Mouse (Mus musculus) heart, embryonic 12.5 days (tissue): ENCODE measurements around the gene Olfr360. TPM values are rescaled to one million over a fixed set of nuclear protein-coding genes. Genes with fewer than 3 reads are reported as not detected.
"Not testable (repeated sequence)": the region's sequence is repeated elsewhere in the genome, so short reads cannot be mapped to it uniquely, and the experiment has no call there.

Experiments
- ATAC-seq: fragments of 200-750 bp; cut with Nextera tagmentation; 2 replicates; pipeline ENCODE4 v1.8.0; 2017; ENCODE audit warnings: moderate TSS enrichment, moderate library complexity; ENCODE audit not compliant: insufficient number of reproducible peaks, low FRiP score
- H3K27ac ChIP-seq: fragments of 300-500 bp; sonication (generic); 2 replicates; pipeline ENCODE4 v1.5.1; 2016; ENCODE audit warnings: mild to moderate bottlenecking, moderate library complexity; ENCODE audit not compliant: poor library complexity, severe bottlenecking
- H3K27me3 ChIP-seq: fragments of 300-500 bp; sonication (generic); replicated peaks from 2 replicates; pipeline ENCODE4 v1.6.1; 2016; ENCODE audit warnings: mild to moderate bottlenecking, moderate library complexity
- H3K36me3 ChIP-seq: fragments of 300-500 bp; sonication (generic); 2 replicates; pipeline ENCODE4 v1.6.1; 2016; ENCODE audit warnings: mild to moderate bottlenecking, moderate library complexity
- H3K4me1 ChIP-seq: fragments of 300-500 bp; sonication (generic); replicated peaks from 2 replicates; pipeline ENCODE4 v1.6.1; 2016; ENCODE audit warnings: mild to moderate bottlenecking
- H3K4me2 ChIP-seq: fragments of 300-500 bp; sonication (generic); 2 replicates; pipeline ENCODE4 v1.6.1; 2016; ENCODE audit warnings: mild to moderate bottlenecking, moderate library complexity
- H3K4me3 ChIP-seq: fragments of 300-500 bp; sonication (generic); 2 replicates; pipeline ENCODE4 v1.5.1; 2016; ENCODE audit warnings: mild to moderate bottlenecking
- H3K9ac ChIP-seq: fragments of 300-500 bp; sonication (generic); 2 replicates; pipeline ENCODE4 v1.6.1; 2016; ENCODE audit warnings: mild to moderate bottlenecking, moderate library complexity
- H3K9me3 ChIP-seq: fragments of 300-500 bp; sonication (generic); replicated peaks from 2 replicates; pipeline ENCODE4 v1.6.1; 2016; ENCODE audit warnings: mild to moderate bottlenecking, moderate library complexity
- WGBS: fragments of 180-500 bp; shearing (Covaris S2); methylation state at CpG from one replicate; pipeline ENCODE4 v1.1.7; 2016; 5-methylcytosine and 5-hydroxymethylcytosine counted together
- polyA plus RNA-seq: library from polyadenylated mRNA; unstranded; fragments of >200 nt; fragmentation: Nextera tagmentation; extraction: Ambion mirVana; gene quantifications from 2 replicates; pipeline ENCODE4 v1.2.1, GENCODE M21; 2016

The Olfr360 gene
- not detected in 2 replicates for polyA plus RNA-seq

- H3K27ac ChIP-seq = no peak within 1 kb of the TSS
- H3K36me3 ChIP-seq = no peaks in the 10 kb centered on the region
- H3K4me1 ChIP-seq = no peaks in the 10 kb centered on the region
- H3K9me3 ChIP-seq = peaks cover 4% of the 10 kb centered on the region; the same call in 1 of the 2 replicates
- ATAC-seq = no peak
- no peak within 1 kb of the TSS for H3K4me2 ChIP-seq
- H3K9ac ChIP-seq = no peak within 1 kb of the TSS
- no peak within 1 kb of the TSS for H3K4me3 ChIP-seq
- no peaks in the 10 kb centered on the region for H3K27me3 ChIP-seq
Measured at GRCm38 (mm10) chr2:37065446-37065845, at the start of gene Olfr360. Gene Olfr360 (plus strand): TSS chr2:37065746.

- H3K27ac ChIP-seq, H3K4me3 ChIP-seq, ATAC-seq, H3K4me1 ChIP-seq, H3K4me2 ChIP-seq, H3K27me3 ChIP-seq, H3K36me3 ChIP-seq, H3K9ac ChIP-seq: not testable (repeated sequence)
- H3K9me3 ChIP-seq = peaks cover 14% of the 10 kb centered on the region; the same call in 1 of the 2 replicates
- WGBS = 46% methylated on average over 1 of the region's 1 CpGs
Measured at GRCm38 (mm10) chr2:37089190-37089589, 23.6 kb downstream of the Olfr360 start, which contains the start of gene Olfr361. Gene Olfr361 (minus strand): TSS chr2:37089290.

GRCm38 (mm10) chr2:37117810-37118209 lies 52.3 kb downstream of the Olfr360 start, which contains the start of gene Olfr362:
Gene Olfr362 (minus strand): TSS chr2:37117910.
- no peak for ATAC-seq
- no peaks in the 10 kb centered on the region for H3K4me1 ChIP-seq
- 68% methylated on average over 1 of the region's 1 CpGs for WGBS
- H3K4me3 ChIP-seq = no peak within 1 kb of the TSS
- no peak within 1 kb of the TSS for H3K9ac ChIP-seq
- H3K27me3 ChIP-seq = no peaks in the 10 kb centered on the region
- no peak within 1 kb of the TSS for H3K4me2 ChIP-seq
- H3K9me3 ChIP-seq = peaks cover 17% of the 10 kb centered on the region
- no peaks in the 10 kb centered on the region for H3K36me3 ChIP-seq
- no peak within 1 kb of the TSS for H3K27ac ChIP-seq

Other genes with a start within 250 kb of the Olfr360 start
- not detected in 2 replicates for gene Olfr3, start 248.7 kb upstream of the Olfr360 start, polyA plus RNA-seq
- gene Olfr350, start 219.4 kb upstream of the Olfr360 start, polyA plus RNA-seq = not detected in 2 replicates
- not detected in 2 replicates for gene Olfr351, start 203.1 kb upstream of the Olfr360 start, polyA plus RNA-seq
- not detected in 2 replicates for gene Olfr352, start 197.3 kb upstream of the Olfr360 start, polyA plus RNA-seq
- gene Olfr353, start 172.8 kb upstream of the Olfr360 start, polyA plus RNA-seq = not detected in 2 replicates
- gene Olfr354, start 160.1 kb upstream of the Olfr360 start, polyA plus RNA-seq = not detected in 2 replicates
- gene Olfr355, start 136.8 kb upstream of the Olfr360 start, polyA plus RNA-seq = not detected in 2 replicates
- not detected in 2 replicates for gene Olfr356, start 128.6 kb upstream of the Olfr360 start, polyA plus RNA-seq
- gene Olfr357, start 71.9 kb upstream of the Olfr360 start, polyA plus RNA-seq = not detected in 2 replicates
- not detected in 2 replicates for gene Olfr358, start 56.4 kb upstream of the Olfr360 start, polyA plus RNA-seq
- gene Olfr361, start 23.5 kb downstream of the Olfr360 start, polyA plus RNA-seq = not detected in 2 replicates
- not detected in 2 replicates for gene Olfr362, start 52.2 kb downstream of the Olfr360 start, polyA plus RNA-seq
- not detected in 2 replicates for gene Olfr364-ps1, start 73.6 kb downstream of the Olfr360 start, polyA plus RNA-seq
- not detected in 2 replicates for gene Olfr365, start 122.5 kb downstream of the Olfr360 start, polyA plus RNA-seq
- not detected in 2 replicates for gene Olfr366, start 145.8 kb downstream of the Olfr360 start, polyA plus RNA-seq